Mouse (Mus musculus) limb, embryonic 12.5 days (tissue): ENCODE results near the gene Eps8. TPM values are rescaled to one million over a fixed set of nuclear protein-coding genes. Genes with fewer than 3 reads are reported as not detected.

ENCODE experiments used
- ATAC-seq: fragments of 200-750 bp; cut with Nextera tagmentation; 2 replicates; pipeline ENCODE4 v1.8.0; 2017; ENCODE audit warnings: low read depth, moderate TSS enrichment; ENCODE audit not compliant: insufficient number of reproducible peaks, insufficient read depth, low FRiP score, low TSS enrichment
- H3K27ac ChIP-seq: fragments of 300-500 bp; sonication (generic); 2 replicates; pipeline ENCODE4 v1.5.1; 2016; ENCODE audit warnings: mild to moderate bottlenecking, moderate library complexity
- H3K27me3 ChIP-seq: fragments of 300-500 bp; sonication (generic); 2 replicates; pipeline ENCODE4 v1.6.1; 2016; ENCODE audit warnings: mild to moderate bottlenecking, moderate library complexity
- H3K36me3 ChIP-seq: fragments of 300-500 bp; sonication (generic); 2 replicates; pipeline ENCODE4 v1.6.1; 2016; ENCODE audit warnings: mild to moderate bottlenecking, moderate library complexity
- H3K4me1 ChIP-seq: fragments of 300-500 bp; sonication (generic); replicated peaks from 2 replicates; pipeline ENCODE4 v1.6.1; 2016
- H3K4me2 ChIP-seq: fragments of 300-500 bp; sonication (generic); 2 replicates; pipeline ENCODE4 v1.6.1; 2016; ENCODE audit warnings: mild to moderate bottlenecking, moderate library complexity
- H3K4me3 ChIP-seq: fragments of 300-500 bp; sonication (generic); replicated peaks from 2 replicates; pipeline ENCODE4 v1.5.1; 2016; ENCODE audit warnings: mild to moderate bottlenecking
- H3K9ac ChIP-seq: fragments of 300-500 bp; sonication (generic); replicated peaks from 2 replicates; pipeline ENCODE4 v1.6.1; 2016; ENCODE audit warnings: mild to moderate bottlenecking, moderate library complexity
- H3K9me3 ChIP-seq: fragments of 300-500 bp; sonication (generic); 2 replicates; pipeline ENCODE4 v1.6.1; 2016; ENCODE audit warnings: mild to moderate bottlenecking, moderate library complexity
- WGBS: fragments of 180-500 bp; shearing (Covaris S2); methylation state at CpG from one replicate; pipeline ENCODE4 v1.1.7; 2016; 5-methylcytosine and 5-hydroxymethylcytosine counted together
- polyA plus RNA-seq: library from polyadenylated mRNA; unstranded; fragments of >200 nt; fragmentation: Nextera tagmentation; extraction: Ambion mirVana; gene quantifications from 2 replicates; pipeline ENCODE4 v1.2.1, GENCODE M21; 2016

Gene Eps8
- polyA plus RNA-seq, 1 experiment from 2014 or later, result 11.1 TPM

DNA sequence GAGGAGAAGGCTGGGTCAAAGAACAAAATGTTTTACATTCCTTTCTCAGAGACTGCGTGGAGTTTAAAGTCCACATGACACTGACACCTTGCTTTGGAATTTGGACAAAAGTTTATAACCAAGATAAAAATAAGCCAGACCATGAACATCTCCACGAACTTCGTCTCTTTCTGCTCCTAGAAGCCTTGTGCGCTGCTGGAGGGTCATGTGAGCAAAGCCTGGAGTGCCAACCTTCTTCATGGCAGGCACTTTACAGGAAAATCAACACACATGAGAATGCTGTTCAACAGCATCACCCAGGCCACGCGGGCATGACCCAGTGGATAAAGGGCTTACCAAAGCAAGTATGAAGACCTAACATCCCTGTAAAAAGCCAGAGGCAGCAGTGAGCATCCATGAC is 85.6 kb downstream of the Eps8 start:
- Histone ChIP-seq H3K4me1 (peaks cover 16% of the 10 kb centered on the region), H3K27me3 (no peaks in the 10 kb centered on the region), H3K36me3 (no peaks in the 10 kb centered on the region), H3K4me2 (no peak overlapping the region), H3K27ac (no peak overlapping the region), H3K9ac (no peak overlapping the region), H3K9me3 (no peaks in the 10 kb centered on the region), H3K4me3 (no peak overlapping the region)
- 83% methylated on average over 6 of the region's 6 CpGs for whole genome bisulfite sequencing
- ATAC-seq, result no peak

DNA sequence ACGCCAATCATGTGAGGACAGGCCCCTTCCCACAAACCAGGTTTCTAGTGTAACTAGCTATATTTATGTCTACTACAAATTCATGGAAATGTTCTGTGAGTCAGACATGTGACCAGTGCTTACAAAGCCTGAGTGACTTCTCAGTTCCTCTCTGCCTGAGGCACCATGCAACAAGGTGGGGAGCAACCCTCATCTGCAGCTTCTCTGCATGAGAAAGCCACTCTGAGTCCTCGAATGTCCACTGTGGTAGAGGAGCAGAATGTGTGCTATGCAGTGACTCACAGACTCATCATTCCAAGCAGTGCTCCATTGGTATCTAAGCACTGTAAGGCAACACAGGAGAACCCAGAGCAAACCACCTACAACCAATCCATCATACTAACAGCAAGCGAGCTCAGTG is 88.8 kb downstream of the Eps8 start:
- Histone ChIP-seq H3K4me2 (no peak overlapping the region), H3K36me3 (no peaks in the 10 kb centered on the region), H3K4me3 (no peak overlapping the region), H3K9ac (no peak overlapping the region), H3K9me3 (no peaks in the 10 kb centered on the region), H3K27ac (no peak overlapping the region), H3K4me1 (peaks cover 13% of the 10 kb centered on the region; the same call in 1 of the 2 replicates), H3K27me3 (no peaks in the 10 kb centered on the region)
- WGBS, result 82% methylated on average over 3 of the region's 3 CpGs
- no peak for ATAC-seq

DNA sequence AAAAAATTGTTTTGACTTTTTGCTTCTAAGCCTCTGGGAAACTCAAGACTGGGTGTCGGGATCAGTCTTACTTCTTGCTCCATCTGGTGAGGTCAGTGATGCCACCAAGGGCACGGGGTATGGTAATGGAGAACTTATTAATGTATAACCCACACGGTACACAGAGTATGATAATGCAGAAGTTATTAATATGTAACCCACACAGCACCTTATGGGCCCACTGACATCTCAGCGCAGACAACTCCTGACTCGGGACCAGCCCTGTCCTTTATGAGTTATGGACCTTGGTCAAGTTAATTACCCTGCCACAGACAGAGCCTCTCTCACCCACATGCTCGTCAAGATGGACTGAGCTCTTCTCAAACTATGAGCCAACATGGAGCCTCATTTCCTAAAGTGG is 89.2 kb downstream of the Eps8 start:
- Histone ChIP-seq H3K9me3 (no peaks in the 10 kb centered on the region), H3K27ac (no peak overlapping the region), H3K9ac (no peak overlapping the region), H3K4me1 (peaks cover 14% of the 10 kb centered on the region), H3K27me3 (no peaks in the 10 kb centered on the region), H3K36me3 (no peaks in the 10 kb centered on the region), H3K4me3 (no peak overlapping the region), H3K4me2 (no peak overlapping the region)
- ATAC-seq, result no peak
- WGBS, result 79% methylated on average over 6 of the region's 6 CpGs

GRCm38 (mm10) chr6:137560358-137560859 is 94.3 kb downstream of the Eps8 start:
- Histone ChIP-seq H3K9ac (no peak overlapping the region), H3K27ac (no peak overlapping the region), H3K4me1 (peaks cover 13% of the 10 kb centered on the region), H3K27me3 (no peaks in the 10 kb centered on the region), H3K4me3 (no peak overlapping the region), H3K9me3 (no peaks in the 10 kb centered on the region), H3K36me3 (no peaks in the 10 kb centered on the region), H3K4me2 (no peak overlapping the region)
- 37% methylated on average over 12 of the region's 12 CpGs for WGBS
- no peak; the same call in 1 of the 2 replicates for ATAC-seq

- no peaks in the 10 kb centered on the region for H3K9me3 ChIP-seq
- no peaks in the 10 kb centered on the region for H3K36me3 ChIP-seq
- WGBS, result 78% methylated on average over 13 of the region's 13 CpGs
- H3K4me2 ChIP-seq, result no peak overlapping the region
- H3K4me1 ChIP-seq, result peaks cover 13% of the 10 kb centered on the region
- no peak overlapping the region for H3K9ac ChIP-seq
- H3K4me3 ChIP-seq, result no peak overlapping the region
- no peak overlapping the region for H3K27ac ChIP-seq
- no peak for ATAC-seq
- no peaks in the 10 kb centered on the region for H3K27me3 ChIP-seq
These were observed 95.8 kb downstream of the Eps8 start for GRCm38 (mm10) chr6:137558840-137559239.

- H3K9ac ChIP-seq, result no peak overlapping the region
- H3K27me3 ChIP-seq, result no peaks in the 10 kb centered on the region
- H3K9me3 ChIP-seq, result no peaks in the 10 kb centered on the region
- no peak overlapping the region for H3K27ac ChIP-seq
- H3K36me3 ChIP-seq, result no peaks in the 10 kb centered on the region
- peaks cover 13% of the 10 kb centered on the region for H3K4me1 ChIP-seq
- H3K4me2 ChIP-seq, result no peak overlapping the region
- 87% methylated on average over 2 of the region's 2 CpGs for WGBS
- ATAC-seq, result no peak
- no peak overlapping the region for H3K4me3 ChIP-seq
These were observed 97.0 kb downstream of the Eps8 start for GRCm38 (mm10) chr6:137557671-137558070.

DNA sequence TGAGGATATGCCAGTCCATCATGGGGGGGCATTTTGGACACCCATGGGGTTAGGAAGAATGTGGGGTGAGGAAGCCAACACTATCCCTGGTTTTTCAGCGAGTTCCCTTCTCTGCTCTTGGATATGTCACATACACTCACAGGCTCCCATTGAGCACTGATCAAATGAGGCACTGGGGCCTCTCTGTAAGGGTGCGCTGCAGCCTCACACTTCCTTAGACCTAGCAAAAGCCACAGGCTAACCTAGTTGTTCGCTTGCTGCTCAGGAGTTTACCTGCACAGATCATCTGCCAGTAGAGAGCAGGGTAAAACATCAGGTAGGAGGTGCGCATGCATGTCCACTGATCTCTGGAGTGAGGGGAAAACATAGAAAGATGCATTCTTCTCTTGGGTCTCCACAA is 97.5 kb downstream of the Eps8 start:
- Histone ChIP-seq H3K4me1 (peaks cover 13% of the 10 kb centered on the region), H3K27me3 (no peaks in the 10 kb centered on the region), H3K4me2 (no peak overlapping the region), H3K27ac (no peak overlapping the region), H3K4me3 (no peak overlapping the region), H3K36me3 (no peaks in the 10 kb centered on the region), H3K9ac (no peak overlapping the region), H3K9me3 (no peaks in the 10 kb centered on the region)
- ATAC-seq, result no peak
- 85% methylated on average over 4 of the region's 4 CpGs for WGBS

GRCm38 (mm10) chr6:137556636-137557035 is 98.0 kb downstream of the Eps8 start:
- Histone ChIP-seq H3K27me3 (no peaks in the 10 kb centered on the region), H3K36me3 (no peaks in the 10 kb centered on the region), H3K9ac (no peak overlapping the region), H3K4me3 (no peak overlapping the region), H3K27ac (no peak overlapping the region), H3K4me1 (peaks cover 13% of the 10 kb centered on the region), H3K9me3 (no peaks in the 10 kb centered on the region), H3K4me2 (no peak overlapping the region)
- WGBS, result 89% methylated on average over 5 of the region's 5 CpGs
- no peak for ATAC-seq

- ATAC-seq, result peak; percentile 60; the same call in 1 of the 2 replicates
- H3K27me3 ChIP-seq, result no peaks in the 10 kb centered on the region; the same call in 1 of the 2 replicates
These were observed 104.5 kb downstream of the Eps8 start for GRCm38 (mm10) chr6:137550181-137550580.

DNA sequence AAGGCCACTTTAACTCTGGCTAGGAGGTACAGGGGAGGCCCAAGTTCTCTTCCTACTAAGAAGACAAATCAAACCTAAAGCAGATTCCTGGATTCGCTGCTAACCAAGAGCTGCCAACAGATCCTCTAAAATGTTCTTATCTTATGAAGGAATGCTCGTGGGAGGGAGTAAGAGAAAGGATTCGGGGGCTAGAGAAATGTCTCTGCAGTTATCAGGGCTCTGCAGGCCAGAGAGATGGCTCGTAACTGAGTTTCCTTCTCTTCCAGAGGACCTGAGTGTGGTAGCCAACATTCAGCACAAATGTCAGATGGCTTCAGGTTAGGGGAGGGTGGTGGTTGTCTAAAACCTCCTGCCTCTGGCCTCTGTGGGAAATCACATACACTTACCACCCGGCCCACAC is 106.1 kb downstream of the Eps8 start:
- H3K9me3 ChIP-seq, result no peaks in the 10 kb centered on the region
- no peak for ATAC-seq
- H3K9ac ChIP-seq, result no peak overlapping the region
- H3K4me3 ChIP-seq, result no peak overlapping the region
- no peaks in the 10 kb centered on the region; the same call in 1 of the 2 replicates for H3K27me3 ChIP-seq
- no peaks in the 10 kb centered on the region for H3K36me3 ChIP-seq
- peaks cover 18% of the 10 kb centered on the region for H3K4me1 ChIP-seq
- H3K4me2 ChIP-seq, result no peak overlapping the region
- H3K27ac ChIP-seq, result no peak overlapping the region
- 80% methylated on average over 5 of the region's 5 CpGs for WGBS

More at GRCm38 (mm10) chr6:137550181-137550580, 104.5 kb downstream of the Eps8 start:
- 68% methylated on average over 8 of the region's 8 CpGs for WGBS
- Histone ChIP-seq H3K4me2 (no peak overlapping the region), H3K4me3 (no peak overlapping the region), H3K4me1 (peaks cover 16% of the 10 kb centered on the region), H3K9me3 (no peaks in the 10 kb centered on the region), H3K27ac (no peak overlapping the region), H3K36me3 (no peaks in the 10 kb centered on the region), H3K9ac (no peak overlapping the region)

DNA sequence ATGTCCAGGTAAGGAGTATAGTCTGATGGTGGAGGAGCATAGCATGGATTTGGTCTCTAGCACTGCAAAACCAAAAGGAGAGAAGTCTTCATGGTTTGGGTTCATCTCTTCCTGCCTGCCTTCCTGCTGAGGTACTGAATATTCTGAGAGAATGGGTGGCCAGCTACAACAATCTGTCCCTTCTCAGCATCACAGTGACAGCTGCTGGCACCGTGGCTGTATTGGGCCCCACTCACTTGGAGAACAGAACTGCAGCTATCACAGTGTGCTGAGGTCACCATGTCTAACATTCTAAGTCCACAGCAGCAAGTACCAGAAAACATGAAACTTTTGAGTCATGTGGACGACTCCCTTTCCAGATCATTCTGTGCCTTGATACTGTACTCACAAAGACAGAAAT is 107.1 kb downstream of the Eps8 start:
- H3K9ac ChIP-seq, result no peak overlapping the region
- ATAC-seq, result no peak

GRCm38 (mm10) chr6:137546101-137546500 is 108.6 kb downstream of the Eps8 start:
- ATAC-seq, result no peak
- no peaks in the 10 kb centered on the region for H3K9me3 ChIP-seq
- no peak overlapping the region for H3K9ac ChIP-seq
- no peak overlapping the region for H3K4me2 ChIP-seq
- 94% methylated on average over 6 of the region's 6 CpGs for WGBS
- no peaks in the 10 kb centered on the region; the same call in 1 of the 2 replicates for H3K27me3 ChIP-seq
- H3K27ac ChIP-seq, result no peak overlapping the region
- no peak overlapping the region for H3K4me3 ChIP-seq
- peaks cover 41% of the 10 kb centered on the region for H3K4me1 ChIP-seq
- no peaks in the 10 kb centered on the region for H3K36me3 ChIP-seq

More for the DNA sequence above, 107.1 kb downstream of the Eps8 start:
- Histone ChIP-seq H3K4me3 (no peak overlapping the region), H3K27me3 (no peaks in the 10 kb centered on the region; the same call in 1 of the 2 replicates), H3K4me2 (no peak overlapping the region), H3K4me1 (peaks cover 29% of the 10 kb centered on the region), H3K9me3 (no peaks in the 10 kb centered on the region), H3K27ac (no peak overlapping the region), H3K36me3 (no peaks in the 10 kb centered on the region)
- 78% methylated on average over 2 of the region's 2 CpGs for WGBS
